14 mouse cellular contexts compared by ENCODE assay signal in genomic region chr17:30435478-30435877, GRCm38 (mm10).
"Had no signal": no experiment of that assay in that cellular context is flagged by ENCODE, and none has a peak within 500 bp of the region (broad histone marks: within the 10 kb centered on the region; RNA-seq: fewer than 3 reads in every experiment).

No protein-coding gene starts in this region.

- H3K9ac ChIP-seq: kidney, embryonic 15.5 days; limb, embryonic 13.5 days; liver, embryonic 14.5 days; lung, embryonic 15.5 days; midbrain, embryonic 15.5 days; neural tube, embryonic 13.5 days had no signal

- ATAC-seq: midbrain, embryonic 15.5 days had no signal

- H3K27me3 ChIP-seq: kidney, embryonic 15.5 days; limb, embryonic 13.5 days; lung, embryonic 15.5 days; midbrain, embryonic 15.5 days; neural tube, embryonic 13.5 days had no signal

- DNase-seq: kidney, adult 2 months; kidney, postnatal 14 days; retina, postnatal 1 day; right cerebral cortex, postnatal 4 days; spleen, adult 18-20 months; thymus, adult 18-20 months; thymus, postnatal 14 days had no signal

- H3K4me3 ChIP-seq: kidney, embryonic 15.5 days; limb, embryonic 13.5 days; lung, embryonic 15.5 days; midbrain, embryonic 10.5 days; midbrain, embryonic 15.5 days; neural tube, embryonic 13.5 days had no signal

- H3K27ac ChIP-seq: kidney, embryonic 15.5 days; limb, embryonic 13.5 days; liver, embryonic 14.5 days; lung, embryonic 15.5 days; midbrain, embryonic 10.5 days; neural tube, embryonic 13.5 days had no signal

- H3K9me3 ChIP-seq: kidney, embryonic 15.5 days; limb, embryonic 13.5 days; lung, embryonic 15.5 days; midbrain, embryonic 10.5 days; midbrain, embryonic 15.5 days; neural tube, embryonic 13.5 days had no signal

- H3K4me2 ChIP-seq: kidney, embryonic 15.5 days; limb, embryonic 13.5 days; lung, embryonic 15.5 days; midbrain, embryonic 15.5 days; neural tube, embryonic 13.5 days had no signal

- H3K36me3 ChIP-seq: kidney, embryonic 15.5 days; limb, embryonic 13.5 days; lung, embryonic 15.5 days; midbrain, embryonic 10.5 days; midbrain, embryonic 15.5 days; neural tube, embryonic 13.5 days had no signal
